Mouse (Mus musculus) ES-CJ7 (cell line): ENCODE measurements around the gene Taf15.

ENCODE experiments used
- DNase-seq: peaks from one replicate; pipeline ENCODE4 v3.0.0; 2011; ENCODE audit warnings: low read depth, low spot score

Taf15 gene

DNA sequence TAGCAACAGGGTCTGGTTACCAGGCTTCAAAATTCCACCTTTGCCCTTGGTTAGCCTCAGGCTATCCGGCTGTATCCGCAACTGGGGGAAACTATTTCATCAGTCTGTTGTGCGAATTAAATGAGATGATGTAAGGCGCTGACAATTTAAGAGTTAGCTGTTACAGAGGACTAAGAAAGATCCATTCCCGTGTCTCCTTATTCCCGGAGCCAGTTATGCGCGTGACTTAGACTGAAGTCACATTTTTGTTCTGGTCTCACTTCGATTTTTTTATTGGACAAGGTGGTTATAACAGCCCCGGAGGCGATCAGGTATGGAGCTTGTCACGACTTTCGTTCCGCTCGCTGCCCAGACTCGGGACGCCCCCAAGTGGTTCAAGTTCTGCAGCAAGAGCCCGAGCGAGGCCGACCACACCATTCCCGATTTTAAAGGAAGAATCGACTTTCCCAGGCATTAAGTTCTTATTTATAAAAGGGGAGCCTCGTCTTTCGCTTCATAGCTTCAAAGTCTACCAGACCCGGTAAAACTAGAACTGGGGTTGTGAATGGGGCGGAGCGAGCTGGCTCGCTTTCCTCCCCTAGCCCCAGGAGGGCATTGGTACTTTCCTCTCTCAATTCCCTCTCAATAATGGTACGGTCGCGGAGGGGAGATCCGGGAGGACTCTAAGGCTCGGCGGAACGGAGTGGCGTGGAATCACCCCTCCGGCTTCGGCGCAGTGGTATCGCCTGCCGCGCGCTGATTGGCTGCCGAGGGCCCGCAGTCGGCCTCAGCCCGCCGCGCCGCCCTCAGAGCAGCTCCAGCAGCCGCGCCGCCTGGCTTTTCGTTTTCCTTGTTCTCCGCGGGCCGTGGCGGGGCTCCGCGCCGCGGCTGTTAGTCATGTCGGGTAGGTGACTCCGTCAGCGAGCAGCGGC lies at the start of gene Taf15:
Gene Taf15 (plus strand): TSS at position 763 of the 911 bp plus-strand sequence.
- peak; percentile 99 for DNase-seq

DNA sequence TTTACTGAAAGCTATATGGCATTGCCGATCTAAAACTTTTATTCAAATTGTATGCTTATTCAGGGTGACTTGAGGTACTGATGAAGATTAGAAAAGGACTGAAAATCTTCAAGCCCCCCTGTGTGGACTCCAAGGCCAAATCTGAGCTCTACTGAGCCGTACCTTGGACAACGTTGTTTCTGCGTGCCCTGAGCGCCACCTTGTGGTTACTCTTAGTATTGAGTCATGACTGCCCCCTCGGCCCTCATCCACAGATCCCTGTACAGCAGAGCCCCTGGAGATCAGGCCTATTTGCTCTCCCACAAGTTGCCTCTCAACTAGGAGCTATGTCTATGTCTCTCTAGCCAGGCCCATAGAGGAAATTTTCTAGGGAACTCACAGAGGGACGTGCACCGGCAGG lies 48.2 kb upstream of the Taf15 start:
- peak; percentile 75 for DNase-seq

DNA sequence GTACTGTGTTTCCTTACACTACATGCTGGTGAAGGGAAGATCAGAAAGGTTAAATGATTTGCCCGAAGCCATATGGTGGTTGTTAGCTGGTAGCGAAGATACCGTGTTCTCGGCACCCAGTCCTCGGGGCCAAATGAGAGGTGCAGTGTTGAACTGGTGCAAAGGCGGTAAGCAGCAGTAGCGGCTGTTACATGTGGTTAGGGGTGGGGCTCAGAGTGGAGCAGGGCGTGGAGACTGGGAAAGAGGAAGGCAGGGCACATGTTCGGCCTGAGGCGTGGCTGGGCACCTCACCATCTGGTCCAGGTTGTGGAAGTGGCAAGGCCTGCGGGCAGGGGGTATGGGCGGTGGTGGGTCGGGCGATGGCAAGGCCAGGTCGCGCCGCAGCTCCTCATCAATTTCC lies 45.9 kb upstream of the Taf15 start:
- DNase-seq = no peak

DNA sequence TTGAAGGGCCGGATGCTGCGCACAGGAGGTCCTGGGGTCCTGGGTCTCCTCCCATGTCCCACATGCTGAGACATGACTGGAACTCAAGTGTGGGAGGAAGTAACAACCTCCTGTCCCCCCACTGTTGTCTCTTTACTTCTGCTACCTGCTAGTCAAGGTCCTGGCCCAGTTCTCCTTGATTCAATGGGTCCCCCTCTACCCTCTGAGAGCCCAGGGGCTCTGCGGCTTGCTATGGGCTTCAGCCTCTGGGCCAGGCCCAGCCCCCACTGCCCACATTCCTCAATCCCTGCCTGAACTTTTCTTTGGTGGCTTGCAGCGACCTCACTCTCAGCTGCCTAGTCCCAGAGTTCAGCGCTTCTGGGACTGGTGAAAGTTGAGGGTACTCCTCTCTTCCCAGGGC lies 43.5 kb upstream of the Taf15 start, which contains the start of gene Gas2l2:
Gene Gas2l2 (minus strand): TSS at position 101 of the 400 bp plus-strand sequence.
- no peak for DNase-seq

DNA sequence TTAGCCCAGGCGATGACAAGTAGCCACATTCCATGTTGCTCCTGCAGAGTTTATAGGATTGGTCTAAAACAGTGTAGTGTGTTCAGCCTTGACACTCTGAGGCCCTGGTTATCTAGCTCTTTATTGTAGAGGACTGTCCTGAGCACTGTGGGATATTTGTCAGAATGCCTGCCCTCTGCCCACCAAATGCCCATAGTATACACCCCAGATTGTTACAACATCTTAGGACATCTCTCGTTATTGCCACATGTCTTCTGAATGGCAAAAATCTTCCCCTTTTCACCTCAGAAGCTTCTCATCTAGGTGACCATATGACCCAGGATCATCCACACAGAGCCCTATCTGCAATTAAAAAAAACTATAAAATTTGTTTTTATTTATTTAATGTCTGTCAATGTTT lies 40.4 kb upstream of the Taf15 start:
- DNase-seq = no peak

DNA sequence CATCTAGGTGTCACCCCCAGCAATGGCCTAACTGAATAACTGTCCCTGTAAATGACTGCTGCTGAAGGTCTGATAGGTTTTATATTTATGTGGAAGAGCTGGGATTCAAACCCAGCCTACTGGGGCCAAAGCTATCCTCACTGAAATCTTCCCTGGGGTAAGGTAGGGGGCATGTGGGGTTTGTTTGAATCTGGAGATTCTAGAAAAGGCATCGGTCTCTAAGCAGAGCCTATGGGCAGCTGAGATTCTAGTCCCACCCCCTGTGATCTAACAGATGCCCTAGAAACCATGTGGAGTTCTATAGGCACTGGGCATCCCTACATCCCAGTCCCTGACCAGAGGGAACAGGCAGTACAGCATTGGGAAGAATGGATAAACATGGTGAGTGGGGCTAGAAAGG lies 35.5 kb upstream of the Taf15 start, which contains the start of gene 1700020L24Rik:
Gene 1700020L24Rik (plus strand): TSS at position 301 of the 400 bp plus-strand sequence.
- DNase-seq = no peak

DNA sequence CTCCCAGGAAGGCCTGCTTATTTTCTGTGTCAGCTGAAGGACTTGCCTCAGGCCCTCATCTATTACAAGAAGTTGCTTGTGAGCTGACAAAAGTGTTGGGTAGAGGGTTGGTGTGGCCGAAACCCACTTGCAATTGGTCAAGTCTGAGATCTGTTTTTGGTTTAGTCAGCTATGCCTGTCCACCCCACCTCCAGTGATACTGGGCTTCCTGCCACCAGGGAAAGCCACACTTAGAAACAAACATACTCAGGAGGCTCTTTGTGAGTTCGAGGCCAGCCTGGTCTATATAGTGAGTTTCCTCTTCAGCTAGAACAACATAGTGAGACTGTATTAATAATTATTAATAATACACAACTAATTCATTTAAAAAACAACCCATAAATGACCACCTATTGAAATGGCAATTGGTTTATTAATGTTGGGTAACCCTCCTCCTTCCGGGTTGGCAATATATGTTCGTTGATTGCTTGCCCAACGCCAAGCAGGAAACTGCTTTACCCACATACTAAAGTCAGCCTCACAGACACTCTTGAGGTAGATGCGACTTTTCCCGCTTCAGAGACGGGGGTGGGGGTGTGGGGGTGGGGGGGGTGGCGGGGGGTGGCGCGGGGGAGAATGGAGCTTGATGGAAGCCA lies 33.3 kb upstream of the Taf15 start:
- no peak for DNase-seq

DNA sequence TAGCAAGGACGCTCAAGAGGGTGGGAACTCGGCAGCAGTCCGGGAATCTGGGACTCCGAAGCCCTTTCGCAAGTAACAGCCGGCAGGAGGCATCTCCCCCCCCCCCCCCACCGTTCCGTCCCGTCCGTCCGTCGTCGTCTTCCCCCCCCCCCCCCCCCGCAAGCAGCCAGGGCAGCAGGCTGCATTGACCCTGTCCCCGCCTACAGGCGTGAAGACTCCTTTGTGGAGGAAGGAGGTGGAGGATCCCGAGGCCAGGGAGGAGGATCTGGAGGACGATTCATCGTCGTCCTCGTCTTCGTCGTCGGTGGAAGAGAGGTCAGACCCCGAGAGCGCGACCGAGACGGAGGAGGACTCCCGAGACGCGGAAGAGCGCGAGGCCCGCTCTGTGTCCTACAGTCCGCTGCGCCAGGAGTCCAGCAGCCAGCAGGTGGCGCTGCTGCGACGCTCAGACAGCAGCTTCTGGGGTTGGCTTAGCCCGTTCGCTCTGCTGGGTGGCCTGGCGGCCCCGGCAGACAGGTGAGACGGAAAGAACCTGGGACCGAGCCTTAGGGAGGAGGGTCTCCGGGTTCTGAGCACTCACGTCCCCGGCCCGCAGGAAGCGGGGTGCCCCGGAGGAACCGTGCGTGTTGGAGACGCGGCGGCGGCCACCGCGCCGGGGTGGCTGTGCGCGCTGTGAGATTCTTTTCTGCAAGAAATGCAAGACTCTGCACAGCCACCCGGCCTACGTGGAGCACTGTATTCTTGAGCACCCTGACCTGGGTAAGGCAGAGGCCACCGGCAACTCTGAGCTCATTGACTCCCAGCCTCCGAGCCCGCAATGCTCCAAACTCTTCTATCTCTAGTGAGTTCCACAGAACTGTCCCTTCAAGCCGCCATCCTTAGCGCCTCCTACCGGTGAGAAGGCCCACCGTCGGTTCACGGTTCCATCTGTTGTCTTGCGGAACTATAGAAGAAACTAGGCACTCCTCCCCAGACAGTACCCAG lies 32.5 kb upstream of the Taf15 start:
- peak; percentile 94 for DNase-seq

DNA sequence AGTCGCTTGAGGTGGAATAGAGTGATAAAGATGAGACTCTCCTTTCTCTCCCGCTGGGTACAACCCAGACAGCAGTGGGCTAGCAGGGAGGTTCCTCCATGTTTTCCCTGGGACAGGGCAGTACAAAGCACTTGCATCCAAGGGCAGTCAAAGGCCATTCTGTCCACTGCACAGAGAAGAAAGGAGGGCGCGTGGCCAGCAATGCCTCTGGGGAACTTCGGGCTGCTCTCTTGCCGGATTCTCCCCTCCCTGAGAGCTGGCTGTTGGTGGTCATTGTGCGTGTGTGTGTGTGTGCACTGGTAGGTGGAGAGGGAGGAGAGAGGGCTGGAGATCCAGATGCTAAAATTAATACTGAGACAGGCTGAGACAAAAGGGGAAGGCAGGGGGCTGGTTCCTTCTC lies 31.7 kb upstream of the Taf15 start:
- no peak for DNase-seq

DNA sequence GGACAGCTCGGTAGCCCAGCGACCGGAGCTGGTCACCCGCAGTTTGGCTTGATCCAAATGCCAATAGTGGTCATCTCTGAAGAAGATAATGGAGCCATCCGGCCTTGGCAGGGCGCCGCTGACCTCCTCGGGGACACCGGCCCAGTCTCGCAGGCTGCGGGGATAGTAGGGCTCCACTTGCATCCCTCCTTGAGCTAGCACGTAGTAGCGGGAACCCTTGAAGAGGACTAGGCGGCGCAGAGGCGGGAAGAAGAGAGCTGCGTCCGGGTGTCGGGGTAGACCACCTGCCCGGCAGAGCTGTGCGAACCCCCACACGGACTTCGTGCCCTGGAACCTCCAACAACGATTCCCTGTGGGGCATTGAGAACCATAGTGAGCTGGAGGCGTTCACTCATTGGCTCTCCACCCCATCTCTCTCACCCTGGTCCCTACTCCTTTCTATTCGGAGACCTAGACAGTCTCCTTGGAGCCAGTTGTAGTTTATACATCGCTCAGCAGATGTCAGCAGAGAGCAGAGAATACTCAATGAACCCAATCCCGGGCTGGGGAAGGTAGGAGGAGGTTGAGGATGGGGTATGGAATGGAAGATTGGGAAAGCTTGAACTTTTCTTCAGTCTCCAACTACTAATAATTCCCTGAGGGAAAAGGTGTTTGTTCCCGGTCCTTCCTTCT lies 30.2 kb upstream of the Taf15 start:
- peak; percentile 87 for DNase-seq

DNA sequence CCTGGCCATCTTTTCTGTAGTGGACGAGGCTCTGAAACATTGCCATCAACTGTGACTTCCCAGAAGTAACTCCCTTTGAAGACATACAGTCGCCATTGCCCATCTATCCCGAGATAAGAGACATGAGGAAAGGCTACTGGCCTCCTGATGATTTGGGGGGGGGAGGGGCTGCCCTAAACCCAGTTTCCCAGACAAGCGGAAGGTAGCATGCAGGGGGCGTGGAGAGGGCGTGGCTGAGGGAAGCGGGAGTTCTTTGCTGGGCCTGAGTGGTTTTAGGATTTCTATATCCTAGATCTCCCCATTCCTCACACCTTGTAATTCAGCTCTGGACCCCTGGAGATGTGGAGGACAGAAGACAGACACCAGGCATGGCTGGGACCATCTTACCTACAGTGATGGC lies 29.1 kb upstream of the Taf15 start:
- peak; percentile 52 for DNase-seq

DNA sequence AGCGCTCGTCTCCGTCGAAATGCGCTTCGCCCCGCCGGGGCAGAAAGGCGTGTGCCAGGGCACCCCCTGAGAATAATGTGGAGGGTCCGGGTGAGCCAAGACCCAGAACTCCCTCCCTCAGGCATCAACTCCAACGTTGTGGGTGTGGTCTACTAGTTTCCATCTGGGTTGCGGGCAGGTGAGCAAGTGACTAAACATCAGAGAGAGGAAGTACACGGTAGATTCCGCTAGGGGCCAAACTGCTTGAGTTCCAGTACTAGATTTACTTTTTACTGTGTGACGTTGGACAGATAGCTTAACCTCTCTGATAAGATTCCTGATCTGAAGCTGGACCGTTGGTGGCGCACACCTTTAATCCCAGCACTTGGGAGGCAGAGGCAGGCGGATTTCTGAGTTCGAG lies 27.9 kb upstream of the Taf15 start:
- DNase-seq = peak; percentile 93

DNA sequence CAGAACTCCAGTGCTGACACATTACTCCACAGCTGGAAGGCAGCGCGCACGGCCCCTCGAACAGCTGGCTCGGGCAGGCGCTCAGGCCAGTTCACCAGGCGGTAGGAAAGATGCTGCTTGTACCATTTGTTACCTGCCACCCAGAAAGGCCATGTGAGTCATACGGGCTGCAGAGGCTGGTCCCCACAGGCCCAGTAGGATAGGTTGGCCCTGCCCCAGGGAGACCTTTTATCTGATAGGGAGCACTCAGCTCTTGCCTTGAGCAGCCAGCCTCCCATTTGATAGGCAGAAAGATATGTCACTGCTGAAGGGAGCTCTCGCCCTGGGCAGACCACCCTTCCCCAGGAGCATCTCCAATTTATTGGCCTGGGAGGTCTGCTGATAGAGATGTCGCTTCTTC lies 25.3 kb upstream of the Taf15 start:
- DNase-seq = no peak

DNA sequence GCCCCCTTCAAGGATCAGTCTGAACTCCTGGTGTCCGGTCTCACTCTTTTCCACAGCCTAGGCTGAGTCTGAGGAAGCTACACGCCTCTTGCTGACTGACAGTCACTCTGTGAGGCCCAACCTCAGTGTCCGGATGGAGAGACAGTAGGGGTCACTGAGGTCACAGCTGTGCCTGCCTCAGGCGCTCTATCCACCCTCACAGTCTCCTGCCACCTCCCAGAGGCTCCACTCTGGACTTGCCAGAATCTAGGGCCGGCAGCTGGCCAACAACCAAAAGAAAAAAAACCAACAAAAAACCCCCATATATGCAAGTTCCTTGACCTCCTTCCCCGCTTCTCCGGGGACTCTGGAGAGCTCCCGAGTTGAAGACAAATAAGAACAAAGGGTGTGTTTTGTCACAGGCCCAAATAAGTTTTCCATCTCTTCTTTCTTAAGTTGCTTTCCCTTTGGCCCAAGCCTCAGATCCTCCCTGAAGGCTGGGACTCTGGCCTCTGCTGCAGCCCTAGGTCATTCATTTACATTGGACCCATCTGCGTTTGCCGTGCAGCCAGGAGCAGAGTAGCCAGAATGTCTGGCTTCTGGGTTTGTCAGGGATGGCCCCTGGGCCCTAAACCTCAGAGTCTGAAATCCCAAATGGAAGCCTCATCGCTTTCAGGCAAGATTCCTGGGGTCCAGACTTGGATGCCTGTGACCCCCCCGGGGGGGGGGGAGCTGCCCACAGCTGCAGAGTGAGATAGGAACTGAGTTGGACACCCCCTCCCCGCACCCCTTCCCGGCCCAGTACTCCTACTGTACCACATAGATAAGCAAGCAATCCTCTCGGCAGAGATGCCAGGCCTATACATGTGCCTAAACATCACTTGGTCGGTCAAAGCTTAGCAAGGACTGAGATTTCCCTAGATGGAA lies 24.6 kb upstream of the Taf15 start:
- DNase-seq = peak; percentile 55

DNA sequence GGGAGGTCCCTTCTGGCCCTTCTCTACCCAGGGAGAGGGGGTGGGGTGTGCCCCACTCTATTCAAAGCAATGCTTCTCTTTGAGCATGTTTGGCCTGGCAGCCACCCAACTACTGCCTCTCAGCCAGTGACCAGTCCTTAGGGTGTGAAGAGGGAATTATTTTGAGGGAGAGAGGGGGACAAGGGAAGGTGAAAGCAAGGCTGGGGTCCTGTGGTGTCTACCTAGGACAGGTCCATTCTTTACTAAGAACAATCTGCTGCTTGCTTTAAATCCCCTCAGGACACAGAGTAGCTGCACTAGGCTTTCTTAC lies 24.0 kb upstream of the Taf15 start:
- no peak for DNase-seq

DNA sequence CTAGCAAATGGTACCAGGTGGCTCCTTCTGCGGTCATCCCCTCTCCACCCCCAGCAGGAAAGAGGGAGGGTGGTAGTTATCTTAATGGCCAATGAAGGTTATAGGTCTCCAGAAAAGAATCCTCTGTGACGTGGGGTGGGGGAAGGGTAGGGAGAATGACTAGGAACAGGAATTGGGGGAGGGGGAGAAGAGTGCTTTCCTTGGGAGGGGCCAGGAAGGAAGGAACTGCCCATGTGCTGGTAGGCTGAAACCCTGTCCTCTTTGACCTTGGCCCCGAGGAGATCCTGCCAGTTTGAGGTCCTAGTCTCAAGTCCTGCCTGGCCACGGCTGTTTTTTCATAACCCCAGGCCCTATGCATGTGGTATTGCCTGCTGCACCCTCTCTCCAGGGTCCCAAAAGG lies 23.6 kb upstream of the Taf15 start:
- peak; percentile 88 for DNase-seq

DNA sequence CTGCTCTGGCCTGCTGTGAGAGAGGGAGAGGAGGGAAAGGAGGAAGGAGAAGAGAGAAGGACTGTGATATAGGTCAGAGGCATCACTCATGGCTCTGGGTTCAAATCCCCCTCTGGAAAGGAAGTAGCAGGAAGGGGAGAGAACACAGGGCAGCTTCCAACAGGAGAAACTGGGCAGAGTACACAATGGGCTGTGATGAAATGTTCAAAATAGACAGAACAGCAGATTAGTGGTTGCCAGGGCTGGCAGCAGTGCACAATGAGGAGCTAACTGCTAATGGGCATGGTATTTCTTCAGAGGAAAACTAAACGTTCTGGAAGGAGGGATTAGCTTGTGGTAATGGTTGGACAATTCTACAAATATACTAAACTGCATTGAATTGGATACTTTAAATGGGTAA lies 22.3 kb upstream of the Taf15 start:
- no peak for DNase-seq

DNA sequence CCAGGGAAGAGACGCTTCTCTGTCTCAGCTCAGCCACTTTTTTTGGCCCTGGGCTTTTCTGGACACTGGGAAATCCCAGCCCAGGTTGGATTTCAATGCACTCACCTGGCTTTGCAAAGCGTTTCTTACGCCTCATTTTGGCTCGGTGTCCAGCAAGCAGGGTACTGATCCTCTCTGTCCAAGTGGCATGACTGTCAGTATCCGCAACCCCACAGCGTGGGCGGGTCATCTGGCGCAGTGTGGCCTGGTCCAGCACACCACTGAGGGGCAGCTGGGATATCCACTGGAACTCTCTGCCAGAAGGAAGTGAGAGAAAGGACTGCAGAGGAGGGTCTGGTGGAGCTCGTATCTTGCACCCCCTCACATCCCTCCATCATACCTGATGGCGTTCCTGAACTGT lies 21.6 kb upstream of the Taf15 start:
- DNase-seq = no peak

DNA sequence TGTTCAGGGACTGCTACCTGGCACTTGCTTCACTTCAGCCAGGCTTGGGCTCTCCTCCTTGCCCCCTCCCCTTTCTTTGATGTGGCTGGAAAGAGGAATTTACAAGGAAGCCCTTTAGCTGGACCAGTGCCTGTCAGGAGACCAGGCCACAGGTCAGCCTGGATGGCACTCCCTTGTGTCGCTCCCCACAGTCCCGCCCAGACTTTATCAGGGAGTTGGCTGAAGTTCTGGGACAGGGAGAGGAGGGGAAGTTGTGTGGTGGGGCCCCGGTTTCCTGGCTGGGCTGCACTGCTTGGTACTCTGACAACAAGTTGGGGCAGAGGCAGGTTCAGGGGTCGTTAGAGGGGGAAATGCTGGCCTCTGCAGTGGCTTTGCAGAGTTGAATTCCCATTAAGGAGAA lies 18.3 kb upstream of the Taf15 start:
- no peak for DNase-seq

DNA sequence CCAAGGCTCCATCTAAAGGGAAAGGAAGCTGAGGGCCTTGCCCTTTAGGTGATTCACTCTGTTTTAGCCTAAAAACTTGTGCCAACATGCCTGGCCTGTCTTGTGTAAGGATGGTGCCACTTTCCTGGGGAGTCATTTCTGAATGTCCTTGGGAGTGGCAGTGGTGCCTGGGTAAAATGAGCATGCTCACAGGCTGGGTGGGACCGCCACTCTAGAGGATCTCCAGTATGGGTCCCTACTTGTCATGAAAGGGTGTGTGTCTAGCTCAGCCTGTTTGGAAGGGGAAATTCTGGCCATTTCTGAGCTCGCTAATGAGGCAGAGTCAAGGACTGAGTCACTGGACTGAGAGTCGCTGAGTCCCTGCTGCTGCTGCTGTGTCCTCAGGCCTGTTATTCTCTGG lies 17.3 kb upstream of the Taf15 start:
- DNase-seq = no peak
